Mouse (Mus musculus) limb, embryonic 14.5 days (tissue): ENCODE data around the gene Pde10a. TPM values are rescaled to one million over a fixed set of nuclear protein-coding genes. Genes with fewer than 3 reads are reported as not detected.

ENCODE experiments used
- ATAC-seq: fragments of 200-750 bp; cut with Nextera tagmentation; 2 replicates; pipeline ENCODE4 v1.8.0; 2017; ENCODE audit warnings: low read depth, moderate number of reproducible peaks, moderate TSS enrichment; ENCODE audit not compliant: low FRiP score
- DNase-seq: peaks from one replicate; pipeline ENCODE4 v3.0.0-alpha.2; 2015; ENCODE audit warnings: low spot score
- H3K27ac ChIP-seq: fragments of 300-500 bp; sonication (generic); replicated peaks from 2 replicates; pipeline ENCODE4 v1.5.1; 2014; ENCODE audit warnings: low read depth, mild to moderate bottlenecking, low read length, moderate library complexity, mixed read lengths
- H3K27me3 ChIP-seq: fragments of 300-500 bp; sonication (generic); 2 replicates; pipeline ENCODE4 v1.6.1; 2014; ENCODE audit warnings: low read length, mixed read lengths; ENCODE audit not compliant: control insufficient read depth, insufficient read depth
- H3K36me3 ChIP-seq: fragments of 300-500 bp; sonication (generic); 2 replicates; pipeline ENCODE4 v1.6.1; 2014; ENCODE audit warnings: mild to moderate bottlenecking, low read length, moderate library complexity, mixed read lengths; ENCODE audit not compliant: control insufficient read depth, insufficient read depth
- H3K4me1 ChIP-seq: fragments of 300-500 bp; sonication (generic); 2 replicates; pipeline ENCODE4 v1.6.1; 2014; ENCODE audit warnings: antibody characterized with exemption, low read length, mixed read lengths; ENCODE audit not compliant: control insufficient read depth, insufficient read depth
- H3K4me2 ChIP-seq: fragments of 300-500 bp; sonication (generic); replicated peaks from 2 replicates; pipeline ENCODE4 v1.6.1; 2014; ENCODE audit warnings: low read depth, mild to moderate bottlenecking, low read length, moderate library complexity; ENCODE audit not compliant: severe bottlenecking
- H3K4me3 ChIP-seq: fragments of 300-500 bp; sonication (generic); replicated peaks from 2 replicates; pipeline ENCODE4 v1.5.1; 2014; ENCODE audit warnings: low read length
- H3K9ac ChIP-seq: fragments of 300-500 bp; sonication (generic); 2 replicates; pipeline ENCODE4 v1.6.1; 2014; ENCODE audit warnings: mild to moderate bottlenecking, low read depth, low read length, moderate library complexity; ENCODE audit not compliant: severe bottlenecking
- H3K9me3 ChIP-seq: fragments of 300-500 bp; sonication (generic); 2 replicates; pipeline ENCODE4 v1.6.1; 2016; ENCODE audit warnings: low read length; ENCODE audit not compliant: control insufficient read depth
- POLR2A ChIP-seq: fragments of 200-500 bp; IDR thresholded peaks from 2 replicates; pipeline ENCODE4 v1.8.0; 2012; ENCODE audit warnings: inconsistent platforms, mild to moderate bottlenecking, moderate library complexity, borderline replicate concordance; ENCODE audit not compliant: insufficient read depth, insufficient read length; ENCODE audit errors: extremely low read depth
- WGBS: fragments of 180-500 bp; shearing (Covaris S2); extraction: QIAGEN DNeasy Blood & Tissue Kit; methylation state at CpG from one replicate; pipeline ENCODE4 v1.1.7; 2014; 5-methylcytosine and 5-hydroxymethylcytosine counted together
- polyA plus RNA-seq, 2 experiments: library from polyadenylated mRNA; depleted of rRNA in 1 of 2; stranded (reverse) in 1 of 2; unstranded in 1 of 2; fragments of >200 nt; fragmentation: Nextera tagmentation in 1 of 2; extraction: Ambion mirVana in 1 of 2; gene quantifications; 2 replicates each; pipeline versions ENCODE4 v1.2.1 to v1.2.3; 2012 to 2014

Gene Pde10a
- polyA plus RNA-seq, 2 experiments: 3.8 to 5.0 TPM

DNA sequence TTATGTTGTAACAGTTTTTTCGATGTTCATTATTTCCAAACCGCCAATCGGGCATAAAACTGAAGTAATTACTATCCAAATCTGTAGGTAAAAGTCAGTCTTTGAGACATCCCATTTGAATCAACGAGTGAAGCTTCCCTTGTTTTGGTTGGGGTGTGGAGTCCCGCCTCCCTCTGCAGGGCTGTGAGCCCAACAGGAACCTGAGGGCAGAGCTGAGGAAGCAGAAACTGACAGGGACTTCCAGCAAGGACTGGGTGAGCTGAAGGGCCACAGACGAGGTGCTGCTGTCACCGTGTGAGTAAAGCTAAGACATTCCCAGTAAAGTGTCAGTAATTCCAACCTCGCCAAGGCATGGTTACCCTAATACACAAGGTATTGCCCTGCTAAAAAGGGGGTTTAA, 313.1 kb downstream of the Pde10a start:
- Histone ChIP-seq H3K4me2 (no peak overlapping the region), H3K4me3 (no peak overlapping the region), H3K9ac (no peak overlapping the region), H3K4me1 (peaks cover 20% of the 10 kb centered on the region), H3K36me3 (no peaks in the 10 kb centered on the region), H3K27me3 (no peaks in the 10 kb centered on the region), H3K9me3 (no peaks in the 10 kb centered on the region), H3K27ac (no peak overlapping the region)
- no peak for TF ChIP-seq POLR2A
- WGBS: 45% methylated on average over 8 of the region's 8 CpGs
- ATAC-seq: no peak
- no peak for DNase-seq

DNA sequence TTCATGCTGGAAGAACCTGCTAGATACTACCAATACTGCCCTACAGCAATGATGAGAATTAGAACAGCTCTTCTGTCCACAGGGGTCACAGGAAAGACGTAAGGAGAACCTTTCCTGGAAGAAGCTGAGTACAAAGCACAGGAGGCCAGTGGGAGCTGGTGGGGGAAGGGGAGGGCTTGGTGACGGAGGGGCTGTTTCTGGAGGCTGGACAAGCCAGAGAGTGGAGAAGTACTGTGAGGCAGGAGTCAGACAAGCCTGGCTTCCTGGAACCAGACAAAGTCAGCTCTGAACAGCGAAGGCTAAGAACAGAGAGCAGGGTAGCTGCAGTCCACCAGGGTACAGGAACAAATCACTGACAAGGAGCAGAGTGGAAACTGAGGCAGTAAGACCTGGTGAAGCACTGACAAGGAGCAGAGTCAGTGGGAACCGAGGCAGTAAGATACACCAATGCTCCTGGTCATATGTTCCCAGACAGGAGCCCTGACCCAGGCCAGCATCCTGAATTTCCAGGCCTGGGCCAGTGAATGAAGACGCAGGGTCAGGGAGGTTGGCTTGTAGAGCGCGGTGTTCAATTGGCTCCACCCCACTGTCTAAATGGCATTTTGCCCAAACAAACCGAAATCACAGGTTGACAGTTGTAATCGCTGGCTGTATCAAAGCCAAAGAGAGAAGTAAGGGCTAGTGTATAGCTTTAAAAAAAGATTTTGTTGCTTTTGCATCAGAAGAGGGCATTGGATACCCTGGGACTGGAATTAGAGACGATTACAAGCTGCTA, 314.3 kb downstream of the Pde10a start:
- no peaks in the 10 kb centered on the region for H3K36me3 ChIP-seq
- no peak overlapping the region for H3K4me3 ChIP-seq
- no peak overlapping the region for H3K9ac ChIP-seq
- DNase-seq (no peak), ATAC-seq (no peak)
- H3K27me3 ChIP-seq: no peaks in the 10 kb centered on the region
- 72% methylated on average over 10 of the region's 10 CpGs for WGBS
- TF ChIP-seq POLR2A: no peak
- peaks cover 20% of the 10 kb centered on the region for H3K4me1 ChIP-seq
- no peak overlapping the region for H3K4me2 ChIP-seq
- H3K9me3 ChIP-seq: no peaks in the 10 kb centered on the region
- H3K27ac ChIP-seq: no peak overlapping the region

DNA sequence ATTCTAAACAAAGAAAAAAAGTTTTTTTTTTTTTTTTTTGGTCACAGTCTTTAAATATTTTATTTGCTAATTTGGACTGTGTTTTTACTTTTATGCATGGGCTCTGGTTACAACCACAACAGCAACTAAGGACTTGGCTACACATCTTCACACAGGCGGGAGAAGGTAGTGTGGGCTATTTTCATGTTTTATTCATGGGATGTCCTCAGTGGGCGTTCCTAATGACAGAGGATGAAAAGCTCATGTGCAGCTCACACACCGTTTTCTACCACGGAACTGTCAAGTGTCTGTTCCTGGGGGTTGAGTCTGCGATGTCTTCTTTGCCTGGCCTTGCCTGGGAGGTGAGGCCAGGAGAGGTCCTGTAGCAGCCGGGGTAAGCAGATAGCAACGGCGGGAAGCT, 315.9 kb downstream of the Pde10a start:
- peaks cover 20% of the 10 kb centered on the region for H3K4me1 ChIP-seq
- no peak overlapping the region for H3K9ac ChIP-seq
- H3K27me3 ChIP-seq: no peaks in the 10 kb centered on the region
- WGBS: 74% methylated on average over 8 of the region's 8 CpGs
- ATAC-seq: no peak
- no peak for TF ChIP-seq POLR2A
- no peak overlapping the region for H3K4me3 ChIP-seq
- H3K9me3 ChIP-seq: no peaks in the 10 kb centered on the region
- no peak overlapping the region for H3K27ac ChIP-seq
- no peak overlapping the region for H3K4me2 ChIP-seq
- DNase-seq: no peak
- H3K36me3 ChIP-seq: no peaks in the 10 kb centered on the region

DNA sequence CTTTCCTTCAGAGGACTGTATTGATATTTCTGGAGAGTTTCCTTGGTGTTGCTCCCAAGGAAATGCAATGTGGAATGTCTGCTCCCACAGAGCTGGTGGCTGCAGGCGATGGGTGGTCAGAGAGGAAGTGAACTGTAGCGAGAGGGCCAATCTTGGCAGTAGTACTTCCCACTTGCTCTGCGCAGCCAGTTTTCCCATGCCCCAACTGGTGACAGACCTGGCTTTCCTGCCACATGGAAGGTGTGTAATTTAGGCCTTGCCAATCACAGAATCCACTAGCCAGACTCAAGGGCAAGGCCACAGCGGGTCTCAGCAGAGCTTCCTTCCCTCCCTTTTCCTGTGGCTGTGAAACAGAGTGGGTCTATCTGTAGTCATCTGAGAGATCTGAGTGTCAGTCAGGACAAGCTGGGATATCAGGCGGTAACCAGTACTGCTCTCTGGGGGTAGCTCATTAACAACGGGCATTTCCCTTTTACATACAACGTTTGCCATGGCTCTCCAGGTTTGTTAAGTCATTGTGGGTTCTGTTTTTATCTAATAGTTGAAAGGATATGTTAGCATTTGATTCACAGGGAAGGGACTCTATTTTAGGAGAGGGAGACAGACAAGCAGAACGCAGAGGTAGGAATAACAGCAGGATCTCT, 316.8 kb downstream of the Pde10a start:
- no peak overlapping the region for H3K9ac ChIP-seq
- DNase-seq (no peak), ATAC-seq (no peak)
- no peaks in the 10 kb centered on the region for H3K9me3 ChIP-seq
- H3K4me3 ChIP-seq: no peak overlapping the region
- no peaks in the 10 kb centered on the region for H3K36me3 ChIP-seq
- no peaks in the 10 kb centered on the region for H3K27me3 ChIP-seq
- H3K27ac ChIP-seq: no peak overlapping the region
- no peak overlapping the region for H3K4me2 ChIP-seq
- 67% methylated on average over 8 of the region's 8 CpGs for WGBS
- TF ChIP-seq POLR2A: no peak
- H3K4me1 ChIP-seq: peaks cover 20% of the 10 kb centered on the region

DNA sequence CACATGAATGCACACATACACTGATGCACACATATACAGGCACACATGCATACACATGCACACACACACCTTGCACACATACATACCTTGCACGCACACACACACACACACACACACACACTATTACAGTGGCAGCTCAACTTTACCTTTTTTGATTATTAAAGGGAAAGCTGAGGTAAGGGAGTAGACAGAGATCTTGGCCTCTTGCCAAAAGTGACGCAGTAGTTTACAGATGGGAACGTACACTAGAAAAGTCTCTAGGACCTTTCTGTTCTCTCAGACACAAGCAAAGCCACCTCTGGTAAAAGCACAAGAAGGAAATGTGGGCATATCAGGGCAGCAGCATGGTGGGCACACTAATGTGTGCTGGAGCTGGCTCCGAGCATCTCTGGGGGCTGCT, 317.5 kb downstream of the Pde10a start:
- DNase-seq (peak; percentile 62), ATAC-seq (no peak)
- no peaks in the 10 kb centered on the region for H3K27me3 ChIP-seq

More for the DNA sequence above, 317.5 kb downstream of the Pde10a start:
- Histone ChIP-seq H3K4me3 (no peak overlapping the region), H3K9ac (no peak overlapping the region), H3K9me3 (no peaks in the 10 kb centered on the region), H3K4me2 (no peak overlapping the region), H3K36me3 (no peaks in the 10 kb centered on the region), H3K27ac (no peak overlapping the region), H3K4me1 (peaks cover 20% of the 10 kb centered on the region)
- TF ChIP-seq POLR2A: no peak
- WGBS: 42% methylated on average over 4 of the region's 4 CpGs
